Mouse (Mus musculus) ES-E14 (cell line): Measurements from ENCODE around the gene Polr3b.

Experiments
- CHD2 ChIP-seq: IDR thresholded peaks from 2 replicates; pipeline ENCODE4 v1.6.1; 2014; ENCODE audit warnings: mild to moderate bottlenecking, low read depth, low read length, inconsistent platforms
- HCFC1 ChIP-seq: IDR thresholded peaks from 2 replicates; pipeline ENCODE4 v1.6.1; 2012; ENCODE audit warnings: low read length, inconsistent platforms, borderline replicate concordance; ENCODE audit not compliant: insufficient read depth
- MAFK ChIP-seq: IDR thresholded peaks from 2 replicates; pipeline ENCODE4 v1.6.1; 2014; ENCODE audit warnings: mild to moderate bottlenecking, low read depth, low read length, inconsistent platforms; ENCODE audit not compliant: insufficient read depth
- ZC3H11A ChIP-seq: IDR thresholded peaks from 2 replicates; pipeline ENCODE4 v1.6.1; 2012; ENCODE audit warnings: low read depth, mild to moderate bottlenecking, inconsistent platforms, low read length, borderline replicate concordance
- ZNF384 ChIP-seq: IDR thresholded peaks from 2 replicates; pipeline ENCODE4 v1.6.1; 2012; ENCODE audit warnings: low read depth, low read length, inconsistent platforms

- TF ChIP-seq MAFK (no peak), HCFC1 (no peak), ZNF384 (no peak), ZC3H11A (no peak), CHD2 (no peak)
Measured at GRCm38 (mm10) chr10:84756435-84757095, 134.5 kb downstream of the Polr3b start.
